Mouse (Mus musculus): ENCODE measurements around the gene Igf2bp2.

The Igf2bp2 gene

DNA sequence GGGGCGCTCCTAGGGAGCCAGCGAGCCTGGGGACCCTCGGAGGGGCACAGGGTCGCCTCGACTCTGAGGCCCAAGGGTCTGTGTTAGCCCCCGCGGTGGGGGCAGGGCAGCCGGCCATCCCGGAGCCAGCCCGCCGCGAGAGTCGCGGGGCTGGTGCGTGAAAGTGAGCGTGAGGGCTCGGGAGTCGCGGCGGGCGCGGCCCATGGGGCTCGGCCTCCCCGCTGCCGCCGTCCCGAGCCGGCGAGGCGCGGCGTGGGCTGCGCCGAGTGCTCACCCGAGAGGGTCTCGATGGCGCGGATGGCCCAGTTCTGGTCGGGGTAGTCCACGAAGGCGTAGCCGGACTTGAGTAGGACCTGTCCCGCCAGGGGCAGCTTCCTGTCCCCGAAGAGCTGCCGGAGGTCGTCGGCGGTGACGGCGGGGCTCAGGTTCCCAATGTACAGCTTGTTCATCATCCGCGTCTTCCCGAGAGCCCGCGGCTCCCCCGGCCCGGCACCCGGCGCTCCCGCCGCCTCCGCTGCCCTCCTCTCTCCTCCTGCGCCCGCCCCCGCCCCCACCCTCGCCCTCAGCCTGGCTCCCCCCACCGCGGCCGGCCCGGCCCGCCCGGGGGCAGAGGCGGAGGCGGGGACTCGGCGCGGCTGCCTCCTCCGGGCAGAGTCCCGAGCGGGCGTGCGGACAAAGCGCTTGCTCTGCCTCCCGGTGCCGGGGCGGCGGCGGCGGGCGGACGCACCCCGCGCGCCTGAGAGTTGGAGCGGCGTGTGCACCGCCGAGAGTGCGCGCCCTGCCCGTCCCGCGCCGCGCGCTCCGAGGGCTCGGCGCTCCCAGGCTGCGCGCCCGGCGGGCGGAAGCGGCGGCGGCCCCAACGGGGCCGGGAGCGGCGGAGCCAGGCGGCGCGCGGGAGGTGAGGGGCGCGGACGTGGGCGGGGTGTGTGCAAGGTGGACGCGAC is at the start of gene Igf2bp2:
Gene Igf2bp2 (minus strand): TSS at position 788 of the 944 bp plus-strand sequence.
- no peak for DNase-seq

DNA sequence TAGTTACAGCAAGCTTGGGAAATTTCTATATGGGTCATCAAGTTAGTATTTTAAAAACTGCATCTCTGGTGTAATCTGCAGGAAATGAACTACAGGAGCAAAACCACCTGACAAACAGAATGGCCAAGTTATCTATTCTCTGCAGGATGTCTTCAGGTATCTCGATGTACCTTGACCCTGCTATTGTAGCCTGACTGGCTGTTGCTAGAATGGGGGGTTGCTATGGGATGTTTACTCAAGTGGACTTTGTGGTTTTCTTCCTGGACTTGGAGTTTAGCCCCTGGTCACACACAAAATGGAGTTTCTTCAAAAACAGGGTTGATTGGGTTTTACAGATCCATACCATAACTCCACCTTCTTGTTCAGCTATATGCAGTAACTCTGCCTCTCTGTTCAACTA is 40.4 kb upstream of the Igf2bp2 start:
- DNase-seq: no peak

GRCm38 (mm10) chr16:22201858-22202257 is 38.8 kb upstream of the Igf2bp2 start:
- no peak for DNase-seq

DNA sequence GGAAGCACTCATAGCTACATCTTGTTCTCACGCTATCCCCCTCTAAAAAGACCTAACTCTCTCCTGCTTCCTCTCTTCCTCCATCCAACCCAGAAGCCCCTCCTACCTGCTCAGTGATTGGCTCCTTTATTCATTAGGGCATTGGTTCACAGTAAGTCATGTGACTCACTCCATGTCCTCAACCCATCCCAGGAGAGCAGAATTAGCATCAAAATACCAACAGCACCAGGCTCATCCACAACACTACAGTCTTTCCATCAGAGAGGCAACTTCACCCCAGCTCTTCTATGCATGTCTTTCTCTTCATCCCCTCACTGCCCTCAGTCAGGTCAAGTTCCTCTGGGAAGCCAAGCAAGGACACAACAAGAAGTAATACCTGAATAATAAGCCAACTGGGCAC is 37.4 kb upstream of the Igf2bp2 start:
- no peak for DNase-seq

DNA sequence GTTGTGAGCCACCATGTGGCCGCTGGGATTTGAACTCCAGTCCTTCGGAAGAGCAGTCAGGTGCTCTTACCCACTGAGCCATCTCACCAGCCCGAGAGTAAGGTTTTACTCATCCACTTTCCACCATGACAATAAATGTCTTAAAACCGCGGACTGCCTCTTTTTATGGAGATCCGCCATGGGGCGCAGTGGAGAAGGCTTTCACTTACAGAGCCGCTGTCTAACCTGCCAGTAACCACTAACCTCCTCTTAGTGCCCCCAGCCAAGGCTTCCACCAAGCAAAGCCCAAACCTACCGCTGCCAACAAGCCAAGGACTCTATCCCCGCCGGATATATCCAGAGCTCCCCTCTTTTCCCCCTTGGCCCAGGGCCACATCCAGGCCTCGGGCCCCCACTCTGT is 24.3 kb upstream of the Igf2bp2 start:
- DNase-seq: no peak

GRCm38 (mm10) chr16:22185411-22185810 is 22.3 kb upstream of the Igf2bp2 start:
- no peak for DNase-seq

DNA sequence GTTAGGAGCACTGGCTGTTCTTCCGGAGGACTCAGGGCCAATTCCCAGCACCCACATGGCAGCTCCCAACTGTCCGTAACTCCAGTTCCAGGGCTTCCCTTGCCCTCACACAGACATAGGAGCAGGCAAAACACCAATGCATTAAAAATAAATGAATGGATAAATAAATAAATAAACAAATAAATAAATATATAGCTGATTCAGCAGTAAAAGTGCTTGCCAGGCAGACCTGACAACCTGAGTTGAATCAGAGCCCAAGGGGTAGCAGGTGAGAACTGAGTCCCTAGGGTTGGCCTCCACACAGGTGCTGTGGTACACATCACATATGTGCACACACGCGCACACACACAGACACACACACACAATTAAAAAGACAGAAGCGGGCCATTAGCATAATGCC is 21.0 kb upstream of the Igf2bp2 start:
- DNase-seq: no peak

GRCm38 (mm10) chr16:22182286-22182685 is 19.2 kb upstream of the Igf2bp2 start:
- DNase-seq: no peak

GRCm38 (mm10) chr16:22178793-22179192 is 15.7 kb upstream of the Igf2bp2 start:
- DNase-seq: no peak

DNA sequence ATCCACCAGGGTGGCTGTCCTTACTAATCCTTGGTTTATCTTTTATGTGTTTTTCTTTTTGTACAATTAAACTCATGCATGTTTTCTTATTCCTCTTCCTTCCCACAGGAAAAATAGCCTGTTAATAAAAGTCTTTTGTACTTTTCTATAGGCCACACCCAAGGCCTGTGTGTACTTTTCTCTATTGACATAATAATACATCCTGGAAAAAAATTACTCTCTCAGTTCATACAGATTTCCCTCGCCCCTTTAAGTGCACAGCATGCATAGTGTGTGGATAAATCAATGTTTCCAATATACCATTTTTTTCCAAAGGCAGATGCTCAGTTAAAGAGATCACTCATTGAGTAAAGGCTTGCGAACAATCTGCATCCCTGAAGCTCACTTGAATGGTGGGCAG is 14.9 kb upstream of the Igf2bp2 start:
- no peak for DNase-seq

GRCm38 (mm10) chr16:22168731-22169130 is 5.6 kb upstream of the Igf2bp2 start:
- DNase-seq: no peak

DNA sequence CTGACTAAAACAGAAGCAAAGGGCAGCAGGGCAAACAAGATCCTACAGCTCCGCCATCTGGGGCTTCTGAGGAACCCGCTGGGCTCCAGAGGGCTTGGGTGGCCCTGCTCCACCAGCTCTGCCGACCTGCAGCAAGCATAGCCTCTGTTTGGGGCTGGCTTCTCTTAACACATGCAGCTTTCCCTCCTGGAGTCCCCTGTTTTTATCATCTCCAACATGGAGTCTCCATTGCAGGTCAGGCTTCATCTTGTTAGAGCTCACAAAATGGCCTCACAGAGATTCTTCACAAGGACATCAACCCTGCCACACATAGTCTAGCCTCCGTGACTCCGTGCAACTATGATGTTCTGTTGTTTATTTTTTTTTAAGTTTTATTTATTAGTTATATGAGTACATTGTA is 2.5 kb upstream of the Igf2bp2 start:
- DNase-seq: no peak

GRCm38 (mm10) chr16:22164446-22164845 is 1.3 kb upstream of the Igf2bp2 start:
- DNase-seq: no peak

- no peak for DNase-seq
Measured at GRCm38 (mm10) chr16:22163456-22163851, 355 bp upstream of the Igf2bp2 start.

GRCm38 (mm10) chr16:22162066-22162511 is 1.0 kb downstream of the Igf2bp2 start:
- no peak for DNase-seq

DNA sequence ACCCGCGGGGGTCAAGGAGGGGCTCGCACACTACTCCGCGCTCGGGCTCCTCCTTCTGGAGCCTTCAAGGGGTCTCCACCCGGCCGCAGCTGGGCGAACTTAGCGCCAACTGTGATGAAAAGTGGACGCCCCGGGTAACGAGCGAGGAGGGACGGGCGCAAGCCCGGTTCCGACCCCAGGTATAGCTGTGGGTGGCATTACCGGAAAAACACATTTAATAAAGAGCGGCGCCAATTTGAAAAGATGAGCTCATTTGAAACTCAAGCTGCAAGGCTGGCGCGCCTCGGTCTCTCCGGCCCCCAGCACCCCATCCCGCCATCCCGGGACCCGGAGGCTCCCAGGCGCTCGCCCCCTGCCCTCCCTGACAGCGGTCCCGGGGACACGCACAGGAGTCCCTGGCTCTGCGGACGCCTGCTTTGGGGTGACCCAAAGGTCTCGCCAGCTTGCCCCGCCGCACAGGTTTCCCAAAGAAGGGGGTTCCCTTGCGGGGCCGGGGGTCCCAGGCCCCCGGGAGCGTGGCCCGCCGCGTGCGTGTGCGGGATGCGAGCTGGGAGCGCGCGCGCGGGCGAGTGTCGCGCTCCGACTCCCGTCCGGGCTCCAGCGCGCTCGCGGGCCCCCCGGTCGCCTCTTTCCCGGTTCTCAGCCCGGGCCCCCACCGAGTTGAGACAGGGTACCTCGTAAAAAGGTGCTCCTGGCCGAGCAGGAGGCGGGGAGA is 1.6 kb downstream of the Igf2bp2 start:
- DNase-seq: no peak

DNA sequence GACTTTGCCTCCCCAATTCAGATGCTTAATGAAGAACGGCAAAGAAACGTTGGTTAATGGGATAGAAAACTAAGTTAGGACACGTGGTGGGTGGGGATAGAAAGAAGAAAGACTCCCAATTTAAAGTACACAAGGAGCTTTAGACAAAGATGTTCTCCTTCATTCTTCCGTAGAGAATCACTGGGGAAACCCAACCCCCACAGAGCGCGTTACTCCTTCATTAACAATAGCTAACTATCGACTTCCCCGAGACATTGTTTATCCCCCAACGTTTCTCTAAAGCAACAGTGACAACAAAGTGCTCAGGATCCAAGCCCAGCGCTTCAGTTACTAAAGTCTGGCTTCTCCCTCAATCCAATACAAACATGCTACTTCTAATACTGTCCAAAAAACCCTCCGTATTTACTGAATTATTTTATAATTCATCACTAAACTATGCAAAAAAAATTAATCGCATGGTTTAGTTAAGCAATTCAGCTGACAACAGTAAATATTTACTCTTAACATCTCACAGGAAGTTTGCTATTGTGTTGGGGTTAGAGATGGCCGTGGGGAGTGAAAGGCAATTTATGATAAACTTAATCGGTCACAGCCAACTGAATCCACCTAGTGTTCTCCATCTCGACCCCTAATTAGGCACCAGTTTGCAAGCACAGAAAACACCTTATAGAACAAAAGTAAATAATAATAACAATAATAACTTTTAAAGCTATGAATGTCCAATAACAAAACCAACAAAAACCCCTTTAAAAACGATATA is 2.5 kb downstream of the Igf2bp2 start:
- DNase-seq: no peak

- DNase-seq: no peak
Measured at GRCm38 (mm10) chr16:22152941-22153444, 10.1 kb downstream of the Igf2bp2 start.

DNA sequence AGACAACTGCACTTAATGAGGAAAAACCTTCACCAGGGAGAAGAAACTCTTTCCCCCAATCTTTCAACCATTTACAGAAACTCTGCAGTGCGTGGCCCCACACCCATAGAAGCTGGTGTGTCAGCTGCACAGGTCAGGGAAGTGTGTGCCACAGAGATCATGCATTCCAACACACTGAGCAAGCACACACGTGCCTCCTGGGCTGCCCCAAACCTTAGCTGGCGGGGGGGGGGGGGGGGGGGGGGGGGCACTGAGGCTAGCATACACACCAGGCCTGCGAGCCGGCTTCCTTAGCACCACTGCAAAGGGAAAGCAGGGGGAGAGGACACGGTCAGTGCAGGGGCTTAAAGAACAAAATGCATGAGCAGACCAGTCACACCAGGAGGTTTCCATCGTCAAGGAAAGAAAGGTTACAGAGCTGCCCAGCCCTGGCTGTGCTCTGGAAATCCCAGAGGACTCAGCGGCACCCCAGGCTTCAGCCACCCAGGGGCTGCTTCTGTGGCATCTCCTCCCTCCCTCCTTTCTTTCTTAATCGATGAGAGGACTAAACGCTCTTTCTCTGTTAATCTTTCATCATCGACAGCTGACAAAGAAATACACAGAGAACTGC is 11.3 kb downstream of the Igf2bp2 start:
- DNase-seq: no peak

GRCm38 (mm10) chr16:22150421-22150820 is 12.7 kb downstream of the Igf2bp2 start:
- no peak for DNase-seq

GRCm38 (mm10) chr16:22149659-22150345 is 13.3 kb downstream of the Igf2bp2 start:
- no peak for DNase-seq

- DNase-seq: no peak
Measured at GRCm38 (mm10) chr16:22149076-22149475, 14.0 kb downstream of the Igf2bp2 start.

All from cerebellum, adult 9-10 months (tissue).